Mouse (Mus musculus): ENCODE data around the gene Mgat5. TPM values are rescaled to one million over a fixed set of nuclear protein-coding genes. Genes with fewer than 3 reads are reported as not detected.

Gene Mgat5
- polyA plus RNA-seq (2012; rRNA removed; ENCODE audit: low replicate concordance), result 6.3 and 12.5 TPM in 2 replicates

GRCm38 (mm10) chr1:127204817-127205485, at the start of gene Mgat5:
Mgat5 (plus strand) TSS chr1:127205015.

